Mouse (Mus musculus): ENCODE measurements around the gene 2010111I01Rik. TPM values are rescaled to one million over a fixed set of nuclear protein-coding genes. Genes with fewer than 3 reads are reported as not detected.

The 2010111I01Rik gene
- polyA plus RNA-seq, 1 experiment: 144 TPM

GRCm38 (mm10) chr13:63092299-63092698 is 127.6 kb downstream of the 2010111I01Rik start:
- Histone ChIP-seq H3K4me3 (no peak overlapping the region), H3K4me2 (ENCODE audit: low read depth) (peak overlapping the region; percentile 33), H3K27me3 (ENCODE audit: control insufficient read depth, insufficient read depth, insufficient read length) (no peaks in the 10 kb centered on the region), H3ac (ENCODE audit: control insufficient read depth, insufficient read length) (no peak overlapping the region), H3K36me3 (ENCODE audit: control insufficient read depth, insufficient read depth) (no peaks in the 10 kb centered on the region), H3K79me2 (ENCODE audit: control insufficient read depth, insufficient read depth) (no peaks in the 10 kb centered on the region)
- no peak for TF ChIP-seq MYOG (IDR thresholded peaks at IDR 0.05; ENCODE audit: control insufficient read depth in 1 of 3, insufficient read depth in 1 of 3, insufficient read length in 2 of 3, low read depth in 2 of 3)
- no peak for TF ChIP-seq E2F4 (IDR thresholded peaks at IDR 0.05; ENCODE audit: insufficient read depth)
- no peak for TF ChIP-seq MYOD1 (IDR thresholded peaks at IDR 0.05; ENCODE audit: control insufficient read depth in 1 of 3, insufficient read length in 2 of 3, low read depth in 2 of 3)
- TF ChIP-seq SRF (IDR thresholded peaks at IDR 0.05; ENCODE audit: control insufficient read depth, insufficient read length, low read depth): no peak
- no peak for TF ChIP-seq POLR2AphosphoS2 (IDR thresholded peaks at IDR 0.05; ENCODE audit: insufficient read length, low read depth)
- TF ChIP-seq USF1 (IDR thresholded peaks at IDR 0.05; ENCODE audit: low read depth): no peak
- no peak for TF ChIP-seq CEBPB (IDR thresholded peaks at IDR 0.05; ENCODE audit: insufficient read depth, poor library complexity, severe bottlenecking)
- no peak for TF ChIP-seq POLR2A (IDR thresholded peaks at IDR 0.05; ENCODE audit: insufficient read length, low read depth)
- no peak for TF ChIP-seq MAX (IDR thresholded peaks at IDR 0.05; ENCODE audit: low read depth)
- no peak for TF ChIP-seq TCF12 (IDR thresholded peaks at IDR 0.05; ENCODE audit: insufficient read depth, poor library complexity, severe bottlenecking)
- TF ChIP-seq REST (IDR thresholded peaks at IDR 0.05; ENCODE audit: insufficient read depth, insufficient read length): no peak
- no peak for TF ChIP-seq TCF3 (IDR thresholded peaks at IDR 0.05; ENCODE audit: insufficient read length, low read depth)

- H3K4me2 ChIP-seq (ENCODE audit: low read depth): no peak overlapping the region
- H3K27me3 ChIP-seq (ENCODE audit: control insufficient read depth, insufficient read depth, insufficient read length): no peaks in the 10 kb centered on the region
- no peak overlapping the region for H3ac ChIP-seq (ENCODE audit: control insufficient read depth, insufficient read length)
- H3K36me3 ChIP-seq (ENCODE audit: control insufficient read depth, insufficient read depth): no peaks in the 10 kb centered on the region
- TF ChIP-seq TCF3 (IDR thresholded peaks at IDR 0.05; ENCODE audit: insufficient read length, low read depth): no peak
- TF ChIP-seq MAX (IDR thresholded peaks at IDR 0.05; ENCODE audit: low read depth): no peak
- no peak for TF ChIP-seq MYOD1 (IDR thresholded peaks at IDR 0.05; ENCODE audit: control insufficient read depth in 1 of 3, insufficient read length in 2 of 3, low read depth in 2 of 3)
- no peak for TF ChIP-seq POLR2AphosphoS2 (IDR thresholded peaks at IDR 0.05; ENCODE audit: insufficient read length, low read depth)
- no peak for TF ChIP-seq TCF12 (IDR thresholded peaks at IDR 0.05; ENCODE audit: insufficient read depth, poor library complexity, severe bottlenecking)
- no peak for TF ChIP-seq POLR2A (IDR thresholded peaks at IDR 0.05; ENCODE audit: insufficient read length, low read depth)
- TF ChIP-seq SRF (IDR thresholded peaks at IDR 0.05; ENCODE audit: control insufficient read depth, insufficient read length, low read depth): no peak
- TF ChIP-seq CEBPB (IDR thresholded peaks at IDR 0.05; ENCODE audit: insufficient read depth, poor library complexity, severe bottlenecking): no peak
- TF ChIP-seq MYOG (IDR thresholded peaks at IDR 0.05; ENCODE audit: control insufficient read depth in 1 of 3, insufficient read depth in 1 of 3, insufficient read length in 2 of 3, low read depth in 2 of 3): no peak
- TF ChIP-seq REST (IDR thresholded peaks at IDR 0.05; ENCODE audit: insufficient read depth, insufficient read length): no peak
- TF ChIP-seq E2F4 (IDR thresholded peaks at IDR 0.05; ENCODE audit: insufficient read depth): no peak
- no peak for TF ChIP-seq USF1 (IDR thresholded peaks at IDR 0.05; ENCODE audit: low read depth)
- no peak overlapping the region for H3K4me3 ChIP-seq
- no peaks in the 10 kb centered on the region for H3K79me2 ChIP-seq (ENCODE audit: control insufficient read depth, insufficient read depth)
These were observed 128.2 kb downstream of the 2010111I01Rik start for GRCm38 (mm10) chr13:63092874-63093273.

GRCm38 (mm10) chr13:63093636-63094035 is 128.9 kb downstream of the 2010111I01Rik start:
- no peaks in the 10 kb centered on the region for H3K79me2 ChIP-seq (ENCODE audit: control insufficient read depth, insufficient read depth)
- H3K27me3 ChIP-seq (ENCODE audit: control insufficient read depth, insufficient read depth, insufficient read length): no peaks in the 10 kb centered on the region
- no peak for TF ChIP-seq POLR2AphosphoS2 (IDR thresholded peaks at IDR 0.05; ENCODE audit: insufficient read length, low read depth)
- no peak for TF ChIP-seq MYOD1 (IDR thresholded peaks at IDR 0.05; ENCODE audit: control insufficient read depth in 1 of 3, insufficient read length in 2 of 3, low read depth in 2 of 3)
- TF ChIP-seq REST (IDR thresholded peaks at IDR 0.05; ENCODE audit: insufficient read depth, insufficient read length): no peak
- TF ChIP-seq TCF3 (IDR thresholded peaks at IDR 0.05; ENCODE audit: insufficient read length, low read depth): no peak
- no peak for TF ChIP-seq MAX (IDR thresholded peaks at IDR 0.05; ENCODE audit: low read depth)
- TF ChIP-seq E2F4 (IDR thresholded peaks at IDR 0.05; ENCODE audit: insufficient read depth): no peak
- TF ChIP-seq POLR2A (IDR thresholded peaks at IDR 0.05; ENCODE audit: insufficient read length, low read depth): no peak
- no peak for TF ChIP-seq MYOG (IDR thresholded peaks at IDR 0.05; ENCODE audit: control insufficient read depth in 1 of 3, insufficient read depth in 1 of 3, insufficient read length in 2 of 3, low read depth in 2 of 3)
- no peak for TF ChIP-seq CEBPB (IDR thresholded peaks at IDR 0.05; ENCODE audit: insufficient read depth, poor library complexity, severe bottlenecking)
- TF ChIP-seq TCF12 (IDR thresholded peaks at IDR 0.05; ENCODE audit: insufficient read depth, poor library complexity, severe bottlenecking): no peak
- no peaks in the 10 kb centered on the region for H3K36me3 ChIP-seq (ENCODE audit: control insufficient read depth, insufficient read depth)
- H3K4me3 ChIP-seq: no peak overlapping the region
- peak overlapping the region; percentile 66 for H3K4me2 ChIP-seq (ENCODE audit: low read depth)
- no peak overlapping the region for H3ac ChIP-seq (ENCODE audit: control insufficient read depth, insufficient read length)

- no peak overlapping the region for H3K4me3 ChIP-seq
- H3K79me2 ChIP-seq (ENCODE audit: control insufficient read depth, insufficient read depth): no peaks in the 10 kb centered on the region
- H3ac ChIP-seq (ENCODE audit: control insufficient read depth, insufficient read length): no peak overlapping the region
- TF ChIP-seq POLR2AphosphoS2 (IDR thresholded peaks at IDR 0.05; ENCODE audit: insufficient read length, low read depth): no peak
- 0 out of 2 replicates have a peak, but pooled peaks have one; percentile 36 for TF ChIP-seq CEBPB (IDR thresholded peaks at IDR 0.05; ENCODE audit: insufficient read depth, poor library complexity, severe bottlenecking)
- peak overlapping the region; percentile 66 for H3K4me2 ChIP-seq (ENCODE audit: low read depth)
- H3K36me3 ChIP-seq (ENCODE audit: control insufficient read depth, insufficient read depth): no peaks in the 10 kb centered on the region
- H3K27me3 ChIP-seq (ENCODE audit: control insufficient read depth, insufficient read depth, insufficient read length): no peaks in the 10 kb centered on the region
These were observed 129.8 kb downstream of the 2010111I01Rik start for GRCm38 (mm10) chr13:63094317-63095131.
